Mouse (Mus musculus) heart, adult 2 months (tissue): ENCODE data around the gene Slc25a26. TPM values are rescaled to one million over a fixed set of nuclear protein-coding genes. Genes with fewer than 3 reads are reported as not detected.

Experiments used
- DNase-seq, 2 experiments: peaks; one replicate each; pipeline ENCODE4 v3.0.0; 2021
- H3K27ac ChIP-seq: fragments of 200-600 bp; 2 replicates; pipeline ENCODE4 v1.8.1; 2022
- H3K27me3 ChIP-seq: fragments of 200-500 bp; 2 replicates; pipeline ENCODE4 v1.6.1; 2012; ENCODE audit warnings: mild to moderate bottlenecking, low read length, inconsistent platforms, mixed read lengths; ENCODE audit not compliant: control insufficient read depth, insufficient read depth
- H3K36me3 ChIP-seq: fragments of 200-500 bp; 2 replicates; pipeline ENCODE4 v1.6.1; 2012; ENCODE audit warnings: low read length, inconsistent platforms; ENCODE audit not compliant: control insufficient read depth, insufficient read depth
- H3K4me1 ChIP-seq: fragments of 200-500 bp; 2 replicates; pipeline ENCODE4 v1.6.1; 2011; ENCODE audit warnings: low read length; ENCODE audit not compliant: control insufficient read depth, insufficient read depth
- H3K4me3 ChIP-seq: fragments of 200-600 bp; 2 replicates; pipeline ENCODE4 v1.8.1; 2022
- H3K79me2 ChIP-seq: fragments of 200-500 bp; replicated peaks from 2 replicates; pipeline ENCODE4 v1.6.1; 2012; ENCODE audit warnings: mild to moderate bottlenecking, inconsistent platforms, low read length, moderate library complexity, mixed read lengths; ENCODE audit not compliant: control insufficient read depth, insufficient read depth
- H3K9ac ChIP-seq: fragments of 200-500 bp; 2 replicates; pipeline ENCODE4 v1.6.1; 2012; ENCODE audit warnings: low read depth, mild to moderate bottlenecking, control low read depth, inconsistent platforms, low read length, mixed read lengths
- CTCF ChIP-seq: fragments of 200-600 bp; IDR thresholded peaks from 2 replicates; pipeline ENCODE4 v1.8.1; 2022; ENCODE audit warnings: antibody characterized with exemption, mild to moderate bottlenecking, moderate library complexity
- EP300 ChIP-seq: fragments of 200-500 bp; IDR thresholded peaks from 2 replicates; pipeline ENCODE4 v1.6.1; 2011; ENCODE audit warnings: low read depth, low read length, control low read depth; ENCODE audit not compliant: insufficient read depth
- POLR2A ChIP-seq: fragments of 200-500 bp; IDR thresholded peaks from 2 replicates; pipeline ENCODE4 v1.6.1; 2011; ENCODE audit warnings: mild to moderate bottlenecking, low read depth, low read length, control low read depth; ENCODE audit not compliant: insufficient read depth
- WGBS: fragments of 180-500 bp; shearing (Covaris S2); methylation state at CpG from one replicate; pipeline ENCODE4 v1.1.7; 2018; 5-methylcytosine and 5-hydroxymethylcytosine counted together
- intact Hi-C: fragments of 180-260 bp; cut with DNase I; formaldehyde crosslinking; loops from one replicate; pipeline ENCODE4 v1.15.1; 2025
- polyA plus RNA-seq: library from polyadenylated mRNA; depleted of rRNA; stranded (reverse); fragments of >200 nt; gene quantifications from 2 replicates; pipeline ENCODE4 v1.2.3, GENCODE M21; 2012
- total RNA-seq, 2 experiments: library from RNA; stranded (reverse); gene quantifications; 2 replicates each; pipeline ENCODE4 v1.2.3; 2021

Gene Slc25a26
- total and polyA plus RNA-seq, 3 experiments: 18.0 to 19.2 (median 18.7) TPM

DNA sequence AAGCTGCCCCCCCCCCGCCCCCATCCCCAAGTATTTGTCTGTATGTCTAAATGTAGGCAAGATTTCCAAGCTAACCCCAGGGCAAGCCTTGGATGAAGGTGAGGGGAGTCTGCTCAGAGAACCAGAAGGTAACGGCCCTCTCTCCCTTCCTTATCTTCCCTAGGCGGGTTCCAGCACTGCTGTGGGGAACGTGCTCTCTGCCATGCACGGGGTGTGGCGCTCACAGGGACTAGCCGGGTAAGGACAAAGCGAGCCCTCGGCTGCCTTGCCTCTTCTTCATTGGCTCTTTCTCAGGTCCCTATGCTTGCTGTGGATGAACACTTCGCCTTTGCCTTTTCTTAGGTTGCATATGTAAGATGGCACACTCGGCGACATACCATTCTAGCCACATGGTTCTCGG is 98.9 kb downstream of the Slc25a26 start:
- TF ChIP-seq CTCF (no peak), POLR2A (no peak), EP300 (no peak)
- H3K27ac ChIP-seq: no peak overlapping the region
- no peaks in the 10 kb centered on the region for H3K79me2 ChIP-seq
- H3K9ac ChIP-seq: no peak overlapping the region
- intact Hi-C loops: loop anchor here (5.0 kb wide), 1 partner anchor 368 kb away; no protein-coding TSS in a partner anchor
- no peak overlapping the region for H3K4me3 ChIP-seq
- peaks cover 8% of the 10 kb centered on the region; the same call in 1 of the 2 replicates for H3K4me1 ChIP-seq
- H3K27me3 ChIP-seq: no peaks in the 10 kb centered on the region
- no peak for DNase-seq
- 80% methylated on average over 13 of the region's 13 CpGs for WGBS
- H3K36me3 ChIP-seq: no peaks in the 10 kb centered on the region

DNA sequence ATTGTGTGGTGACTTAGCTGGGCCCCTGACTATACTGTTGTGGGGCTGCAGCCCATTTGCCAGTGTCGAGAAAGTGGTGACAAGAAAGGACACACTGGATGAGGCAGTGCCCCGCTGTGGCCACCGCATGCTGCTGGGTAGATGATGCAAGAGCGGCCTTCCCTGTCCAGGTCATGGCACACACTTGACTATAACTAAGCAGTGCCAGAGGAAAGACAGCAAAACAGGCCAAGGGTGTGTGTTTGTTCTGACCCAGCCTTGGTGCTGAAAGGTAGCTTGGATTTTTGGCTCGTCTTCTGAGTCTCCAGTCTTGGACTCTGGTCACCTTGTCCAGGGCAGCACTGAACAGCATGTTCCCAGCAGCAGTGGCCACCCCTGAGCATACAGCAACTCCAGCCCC is 101.0 kb downstream of the Slc25a26 start:
- Histone ChIP-seq H3K79me2 (no peaks in the 10 kb centered on the region), H3K27ac (peak overlapping the region; percentile 77), H3K4me3 (no peak overlapping the region), H3K36me3 (no peaks in the 10 kb centered on the region), H3K4me1 (peaks cover 8% of the 10 kb centered on the region; the same call in 1 of the 2 replicates), H3K9ac (no peak overlapping the region), H3K27me3 (no peaks in the 10 kb centered on the region)
- intact Hi-C loops: loop anchor here (5.0 kb wide), 1 partner anchor 59 kb away; no protein-coding TSS in a partner anchor
- peak; percentile 60 to 83 for DNase-seq
- TF ChIP-seq EP300 (peak; percentile 98), POLR2A (no peak), CTCF (peak; percentile 46)
- 50% methylated on average over 5 of the region's 5 CpGs for WGBS

DNA sequence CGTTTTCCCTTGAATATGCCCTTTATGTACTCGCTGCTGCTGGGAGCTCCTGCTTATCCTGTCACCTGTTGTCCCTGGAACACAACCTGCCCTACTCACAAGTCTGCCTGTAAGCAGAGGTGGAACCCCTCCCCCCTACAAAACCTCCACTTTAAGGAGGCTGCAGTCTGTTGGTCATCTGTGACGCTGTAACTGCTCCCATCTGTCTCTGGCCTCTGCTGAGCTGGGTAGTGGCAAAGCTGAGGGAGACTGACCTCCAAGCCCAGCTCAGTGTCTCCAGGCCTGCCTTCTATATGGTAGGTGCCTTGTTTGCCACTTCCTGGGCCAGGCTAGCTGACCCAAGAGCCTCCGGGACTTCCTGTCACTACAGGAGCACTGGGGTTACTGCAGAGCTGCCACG is 101.7 kb downstream of the Slc25a26 start:
- no peaks in the 10 kb centered on the region for H3K79me2 ChIP-seq
- WGBS: 58% methylated on average over 5 of the region's 5 CpGs
- no peak overlapping the region for H3K4me3 ChIP-seq
- H3K9ac ChIP-seq: peak overlapping the region; percentile 15; the same call in 1 of the 2 replicates
- TF ChIP-seq EP300: no peak
- no peak for TF ChIP-seq CTCF
- TF ChIP-seq POLR2A: no peak
- DNase-seq: no peak
- intact Hi-C loops: loop anchor here (5.0 kb wide), 1 partner anchor 60 kb away; no protein-coding TSS in a partner anchor
- H3K27ac ChIP-seq: peak overlapping the region; percentile 77
- no peaks in the 10 kb centered on the region for H3K36me3 ChIP-seq
- H3K27me3 ChIP-seq: no peaks in the 10 kb centered on the region
- H3K4me1 ChIP-seq: peaks cover 8% of the 10 kb centered on the region; the same call in 1 of the 2 replicates

DNA sequence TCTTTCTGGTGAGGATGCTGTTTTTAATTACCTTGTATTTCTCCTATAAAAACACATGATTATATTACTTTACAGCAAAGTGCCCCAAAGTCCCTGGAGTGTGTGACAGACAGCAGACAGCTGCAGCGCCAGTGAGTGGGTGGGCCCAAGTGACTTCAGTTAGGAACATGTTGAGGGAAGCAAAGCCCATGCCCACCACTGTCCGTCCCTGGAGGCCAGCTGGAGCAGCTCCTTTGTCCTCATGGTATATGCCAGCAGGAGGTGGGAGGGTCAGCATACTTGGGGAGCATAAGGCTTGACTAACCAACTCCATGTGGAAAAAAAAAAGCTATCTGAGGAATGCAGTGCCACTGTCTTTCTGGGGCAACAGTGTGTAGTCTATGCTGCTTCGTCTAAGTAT is 103.9 kb downstream of the Slc25a26 start:
- H3K36me3 ChIP-seq: no peaks in the 10 kb centered on the region
- H3K79me2 ChIP-seq: no peaks in the 10 kb centered on the region
- intact Hi-C loops: loop anchor here (5.0 kb wide), 1 partner anchor 62 kb away; no protein-coding TSS in a partner anchor
- WGBS: 66% methylated on average over 3 of the region's 3 CpGs
- H3K9ac ChIP-seq: no peak overlapping the region
- peaks cover 8% of the 10 kb centered on the region; the same call in 1 of the 2 replicates for H3K4me1 ChIP-seq
- TF ChIP-seq POLR2A: no peak
- TF ChIP-seq EP300: no peak
- no peak for TF ChIP-seq CTCF
- no peaks in the 10 kb centered on the region for H3K27me3 ChIP-seq
- DNase-seq: no peak
- no peak overlapping the region for H3K4me3 ChIP-seq
- no peak overlapping the region for H3K27ac ChIP-seq

DNA sequence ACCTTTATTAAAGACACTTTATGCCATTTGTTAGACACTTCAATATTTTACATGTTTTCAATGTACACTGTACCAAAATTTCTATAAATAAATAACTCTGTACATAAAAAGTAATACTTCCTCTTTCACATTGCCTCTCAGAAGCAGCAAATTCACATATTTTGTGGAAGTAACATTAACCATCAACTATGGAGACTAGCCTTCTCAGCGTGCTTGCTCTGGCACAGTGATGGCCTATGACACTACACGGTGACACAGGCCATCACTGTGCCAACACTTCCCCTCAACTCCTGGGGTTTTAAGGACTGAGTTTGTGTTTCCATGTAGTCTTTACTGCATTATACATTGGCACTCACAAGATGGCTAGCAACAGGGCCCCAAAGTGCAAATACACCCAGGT is 104.4 kb downstream of the Slc25a26 start:
- no peak for DNase-seq
- WGBS: 73% methylated on average over 2 of the region's 2 CpGs
- intact Hi-C loops: loop anchor here (5.0 kb wide), 1 partner anchor 62 kb away; no protein-coding TSS in a partner anchor

DNA sequence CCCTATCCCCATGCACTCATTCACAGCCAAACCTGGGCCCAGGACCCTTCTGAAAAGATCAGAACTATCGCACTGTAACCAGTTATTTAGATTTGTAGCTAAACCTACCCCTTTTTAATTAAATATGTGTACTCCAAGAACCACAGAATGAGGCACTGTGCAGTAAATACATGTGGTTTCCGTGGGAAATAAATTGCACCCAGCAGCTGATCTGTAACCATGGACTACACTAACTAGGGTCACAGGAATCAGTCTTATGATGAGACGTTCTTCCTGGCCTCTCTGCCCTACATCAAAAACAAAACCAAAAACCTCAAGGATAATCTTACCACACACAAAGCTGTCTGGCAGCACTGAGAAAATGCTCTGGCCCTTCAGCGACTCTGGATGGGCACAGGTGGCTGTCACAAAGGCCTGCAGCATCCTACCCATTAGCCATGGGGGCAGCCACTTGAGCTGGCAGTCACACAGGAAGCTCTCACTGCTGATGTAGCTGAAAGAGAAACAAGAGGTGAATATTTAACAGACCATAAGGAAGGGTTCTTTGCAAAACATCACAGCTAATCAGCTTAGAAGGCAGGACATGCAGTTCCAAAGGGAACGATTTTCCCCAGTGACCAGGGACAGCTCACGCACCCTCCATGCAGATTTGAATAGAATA is 113.2 kb downstream of the Slc25a26 start:
- Histone ChIP-seq H3K4me1 (no peaks in the 10 kb centered on the region), H3K27ac (no peak overlapping the region; the same call in 1 of the 2 replicates), H3K4me3 (no peak overlapping the region), H3K36me3 (no peaks in the 10 kb centered on the region), H3K9ac (no peak overlapping the region), H3K27me3 (no peaks in the 10 kb centered on the region), H3K79me2 (no peaks in the 10 kb centered on the region)
- TF ChIP-seq POLR2A (no peak), CTCF (no peak), EP300 (no peak)
- 76% methylated on average over 6 of the region's 6 CpGs for WGBS
- intact Hi-C loops: no loop called here
- DNase-seq: no peak

More for the DNA sequence above, 104.4 kb downstream of the Slc25a26 start:
- TF ChIP-seq POLR2A: no peak
- no peak for TF ChIP-seq CTCF
- no peak for TF ChIP-seq EP300
- Histone ChIP-seq H3K27ac (no peak overlapping the region), H3K9ac (no peak overlapping the region), H3K27me3 (no peaks in the 10 kb centered on the region), H3K79me2 (no peaks in the 10 kb centered on the region), H3K4me1 (peaks cover 8% of the 10 kb centered on the region; the same call in 1 of the 2 replicates), H3K36me3 (no peaks in the 10 kb centered on the region), H3K4me3 (no peak overlapping the region)
